Mouse (Mus musculus) CH12.LX (cell line): ENCODE results near the gene Ceacam11. TPM values are rescaled to one million over a fixed set of nuclear protein-coding genes. Genes with fewer than 3 reads are reported as not detected.
"Not testable (repeated sequence)": the region's sequence is repeated elsewhere in the genome, so short reads cannot be mapped to it uniquely, and the experiment has no call there.

Experiments used
- DNase-seq: peaks from one replicate; pipeline ENCODE4 v3.0.0-alpha.2; 2013; ENCODE audit errors: extremely low read depth
- H3K27ac ChIP-seq: 2 replicates; pipeline ENCODE4 v1.5.1; 2012; ENCODE audit warnings: low read depth, mild to moderate bottlenecking, control low read depth, moderate library complexity; ENCODE audit not compliant: insufficient read depth
- H3K27me3 ChIP-seq: replicated peaks from 2 replicates; pipeline ENCODE3; 2012; ENCODE audit warnings: inconsistent platforms
- H3K36me3 ChIP-seq, 2 experiments: replicated peaks in 1 of 2; 2 replicates each; pipeline versions ENCODE3 to v1.6.1; 2012; ENCODE audit warnings: inconsistent platforms in 1 of 2, low read length in 1 of 2, mild to moderate bottlenecking in 1 of 2, mixed read lengths in 1 of 2, moderate library complexity in 1 of 2; ENCODE audit not compliant: control insufficient read depth in 1 of 2, insufficient read depth in 1 of 2
- H3K4me1 ChIP-seq, 2 experiments: 2 replicates each; pipeline ENCODE4 v1.6.1; 2012; ENCODE audit warnings: inconsistent platforms in 1 of 2, moderate library complexity in 1 of 2; ENCODE audit not compliant: insufficient read depth in 2 of 2, control insufficient read depth in 1 of 2
- H3K4me2 ChIP-seq: 2 replicates; pipeline ENCODE4 v1.6.1; 2012; ENCODE audit warnings: low read depth, mild to moderate bottlenecking, control low read depth; ENCODE audit not compliant: poor library complexity, insufficient read depth, severe bottlenecking
- H3K4me3 ChIP-seq, 3 experiments: fragments of 150-350 bp in 1 of 3; sonication (generic) in 1 of 3; replicated peaks in 1 of 3; 2 replicates each; pipeline versions ENCODE3 to v1.5.1; 2011 to 2012; ENCODE audit warnings: low read depth in 2 of 3, low read length in 2 of 3, mild to moderate bottlenecking in 2 of 3, moderate library complexity in 2 of 3, control low read depth in 1 of 3, improper control_type of control experiment in 1 of 3, inconsistent platforms in 1 of 3, mixed read lengths in 1 of 3; ENCODE audit not compliant: poor library complexity in 1 of 3
- H3K79me2 ChIP-seq: replicated peaks from 2 replicates; pipeline ENCODE4 v1.6.1; 2012; ENCODE audit warnings: mild to moderate bottlenecking, moderate library complexity; ENCODE audit not compliant: control insufficient read depth, poor library complexity, insufficient read depth, severe bottlenecking; ENCODE audit errors: extremely low read depth
- H3K9ac ChIP-seq: 2 replicates; pipeline ENCODE4 v1.6.1; 2012; ENCODE audit warnings: low read depth, mild to moderate bottlenecking, control low read depth, moderate library complexity; ENCODE audit not compliant: insufficient read depth
- H3K9me3 ChIP-seq: replicated peaks from 2 replicates; pipeline ENCODE3; 2012; ENCODE audit warnings: low read length, inconsistent platforms, mixed read lengths
- CTCF ChIP-seq, 2 experiments: IDR thresholded peaks in 1 of 2; conservative IDR thresholded peaks in 1 of 2; 2 replicates each; pipeline ENCODE4 v1.5.1; 2011 to 2012; ENCODE audit warnings: low read depth in 2 of 2, low read length in 2 of 2, improper control_type of control experiment in 1 of 2, inconsistent platforms in 1 of 2, mild to moderate bottlenecking in 1 of 2, moderate library complexity in 1 of 2
- E2F4 ChIP-seq: IDR thresholded peaks from 2 replicates; pipeline ENCODE4 v1.6.1; 2011; ENCODE audit warnings: low read depth, low read length, improper control_type of control experiment; ENCODE audit not compliant: insufficient replicate concordance
- ETS1 ChIP-seq: conservative IDR thresholded peaks from 2 replicates; pipeline ENCODE4 v1.6.1; 2012; ENCODE audit warnings: low read depth, mild to moderate bottlenecking, inconsistent platforms, low read length, improper control_type of control experiment, moderate library complexity
- MXI1 ChIP-seq: IDR thresholded peaks from 2 replicates; pipeline ENCODE4 v1.6.1; 2011; ENCODE audit warnings: mild to moderate bottlenecking, low read depth, low read length, improper control_type of control experiment
- NRF1 ChIP-seq: IDR thresholded peaks from 2 replicates; pipeline ENCODE4 v1.6.1; 2014; ENCODE audit warnings: low read depth, mild to moderate bottlenecking, inconsistent platforms, low read length, improper control_type of control experiment, moderate library complexity
- PAX5 ChIP-seq: IDR thresholded peaks from 2 replicates; pipeline ENCODE4 v1.6.1; 2012; ENCODE audit warnings: low read length, inconsistent platforms, mixed read lengths
- POLR2A ChIP-seq: IDR thresholded peaks from 2 replicates; pipeline ENCODE4 v1.6.1; 2011; ENCODE audit warnings: low read depth, mild to moderate bottlenecking, improper control_type of control experiment, low read length
- RAD21 ChIP-seq: IDR thresholded peaks from 2 replicates; pipeline ENCODE4 v1.6.1; 2011; ENCODE audit warnings: low read depth, mild to moderate bottlenecking, low read length, improper control_type of control experiment, moderate library complexity
- RCOR1 ChIP-seq: conservative IDR thresholded peaks from 2 replicates; pipeline ENCODE4 v1.6.1; 2012; ENCODE audit warnings: low read depth, mild to moderate bottlenecking, inconsistent platforms, low read length, improper control_type of control experiment
- SIN3A ChIP-seq: IDR thresholded peaks from 2 replicates; pipeline ENCODE4 v1.6.1; 2012; ENCODE audit warnings: low read length, improper control_type of control experiment, inconsistent platforms
- SMC3 ChIP-seq: IDR thresholded peaks from 2 replicates; pipeline ENCODE4 v1.6.1; 2011; ENCODE audit warnings: low read depth, low read length, improper control_type of control experiment
- ZNF384 ChIP-seq: IDR thresholded peaks from 2 replicates; pipeline ENCODE4 v1.6.1; 2012; ENCODE audit warnings: low read depth, low read length, improper control_type of control experiment, inconsistent platforms
- dilution Hi-C: fragments of 300-500 bp; cut with MboI; formaldehyde crosslinking; loops from 2 replicates; pipeline ENCODE4 v1.14.3; 2020; ENCODE audit warnings: low sequenced_read_pairs; ENCODE audit not compliant: extremely low pct_unique_long_range_greater_than_20kb, extremely low pct_ligation_motif_present
- in situ Hi-C: fragments of 300-500 bp; cut with MboI; formaldehyde crosslinking; loops from 3 replicates; pipeline ENCODE4 v1.14.3; 2019; ENCODE audit warnings: low sequenced_read_pairs, low pct_ligation_motif_present, low pct_unique_long_range_greater_than_20kb, mixed read lengths
- polyA plus RNA-seq: library from polyadenylated mRNA; unstranded; fragments of >175 nt; gene quantifications from 2 replicates; pipeline ENCODE4 v1.2.1, GENCODE M21; 2012; ENCODE audit warnings: low read depth; ENCODE audit not compliant: insufficient read length
- total RNA-seq, 2 experiments: library from RNA; depleted of rRNA; stranded (reverse); fragments of 300-350 nt in 1 of 2; fragments of >200 nt in 1 of 2; gene quantifications; 2 replicates each; pipeline ENCODE4 v1.2.3; 2012 to 2014

Gene Ceacam11
- total RNA-seq (2012; rRNA removed) (not detected in 2 replicates), total RNA-seq (2014; rRNA removed) (not detected in 2 replicates), polyA plus RNA-seq (not detected in 2 replicates)

GRCm38 (mm10) chr7:17971824-17972223, at the start of gene Ceacam11:
Ceacam11 (plus strand) TSS chr7:17972124.
- in situ Hi-C loops, result no loop called here
- Histone ChIP-seq H3K9me3 (no peaks in the 10 kb centered on the region), H3K27ac (no peak within 1 kb of the TSS), H3K79me2 (no peaks in the 10 kb centered on the region), H3K4me1 (no peaks in the 10 kb centered on the region), H3K4me3 (no peak within 1 kb of the TSS)
- DNase-seq, result no peak
- no peak for TF ChIP-seq PAX5
- no peak for TF ChIP-seq RAD21
- no peak for TF ChIP-seq SMC3
- no peak for TF ChIP-seq E2F4
- TF ChIP-seq ETS1, result no peak
- no peak for TF ChIP-seq ZNF384
- no peak for TF ChIP-seq MXI1
- TF ChIP-seq POLR2A, result no peak
- TF ChIP-seq RCOR1, result no peak
- TF ChIP-seq, all 38 proteins: peak for 0
- Histone ChIP-seq H3K27me3 (peaks cover 43% of the 10 kb centered on the region), H3K36me3 (no peaks in the 10 kb centered on the region), H3K9ac (no peak within 1 kb of the TSS), H3K4me2 (no peak within 1 kb of the TSS)
- dilution Hi-C loops, result no loop called here

GRCm38 (mm10) chr7:18001131-18001530, 29.2 kb downstream of the Ceacam11 start:
- H3K79me2 ChIP-seq, in situ Hi-C loops, DNase-seq: not testable (repeated sequence)

DNA sequence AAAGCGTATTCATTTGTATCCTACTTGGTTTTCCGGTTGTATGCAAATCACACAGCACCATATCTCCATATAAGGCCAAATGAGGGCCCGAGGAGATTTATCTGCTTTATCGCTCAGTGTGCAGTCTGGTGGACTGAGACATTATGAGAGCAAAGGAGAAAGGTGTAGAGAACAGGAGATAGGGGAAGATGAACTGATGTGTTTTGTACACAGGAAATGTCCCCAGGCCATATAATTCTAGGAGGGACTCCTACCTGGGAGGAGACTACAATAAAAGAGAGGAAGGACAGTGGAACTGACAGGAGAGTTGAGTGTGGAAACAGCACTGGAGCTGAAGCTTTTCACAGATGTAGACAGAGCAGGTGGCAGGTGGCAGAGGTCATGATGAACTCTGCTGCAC, 37.7 kb downstream of the Ceacam11 start, which contains the start of gene Ceacam13:
TSS of gene Ceacam13 (plus strand) at position 301 of the 400 bp plus-strand sequence.
- dilution Hi-C loops, result no loop called here

More at GRCm38 (mm10) chr7:18001131-18001530, 29.2 kb downstream of the Ceacam11 start:
- H3K9me3 ChIP-seq, H3K27me3 ChIP-seq, H3K4me1 ChIP-seq, H3K27ac ChIP-seq, H3K4me2 ChIP-seq, H3K36me3 ChIP-seq, H3K9ac ChIP-seq, H3K4me3 ChIP-seq, dilution Hi-C loops: not testable (repeated sequence)

More for the DNA sequence above, 37.7 kb downstream of the Ceacam11 start, which contains the start of gene Ceacam13:
- no peak within 1 kb of the TSS for H3K4me3 ChIP-seq
- TF ChIP-seq CTCF (conservative IDR thresholded peaks at IDR 0.05 in 1 of 2, IDR thresholded peaks at IDR 0.05 in 1 of 2; ENCODE audit: low read depth in 2 of 2, low read length in 2 of 2), result no peak
- TF ChIP-seq NRF1, result no peak
- TF ChIP-seq RCOR1, result no peak
- no peak for TF ChIP-seq SIN3A
- TF ChIP-seq, all 38 proteins: peak for 0
- no peak for DNase-seq
- in situ Hi-C loops, result no loop called here
- H3K4me2 ChIP-seq, result no peak within 1 kb of the TSS
- H3K4me1 ChIP-seq, result no peaks in the 10 kb centered on the region
- H3K9me3 ChIP-seq, result no peaks in the 10 kb centered on the region
- H3K79me2 ChIP-seq, result no peaks in the 10 kb centered on the region
- H3K9ac ChIP-seq, result no peak within 1 kb of the TSS
- no peak within 1 kb of the TSS for H3K27ac ChIP-seq
- no peaks in the 10 kb centered on the region for H3K36me3 ChIP-seq
- H3K27me3 ChIP-seq, result peaks cover 30% of the 10 kb centered on the region

Other genes with a start within 250 kb of the Ceacam11 start
- gene Ceacam14, start 159.5 kb upstream of the Ceacam11 start, total RNA-seq (2012; rRNA removed), result not detected in 2 replicates
- not detected in 2 replicates for gene Ceacam14, start 159.5 kb upstream of the Ceacam11 start, total RNA-seq (2014; rRNA removed)
- gene Ceacam14, start 159.5 kb upstream of the Ceacam11 start, polyA plus RNA-seq, result not detected in 2 replicates
- gene Gm5155, start 100.4 kb upstream of the Ceacam11 start, total RNA-seq (2012; rRNA removed), result not detected in 2 replicates
- gene Gm5155, start 100.4 kb upstream of the Ceacam11 start, total RNA-seq (2014; rRNA removed), result not detected in 2 replicates
- not detected in 2 replicates for gene Gm5155, start 100.4 kb upstream of the Ceacam11 start, polyA plus RNA-seq
- not detected in 2 replicates for gene Ceacam13, start 37.8 kb downstream of the Ceacam11 start, total RNA-seq (2012; rRNA removed)
- gene Ceacam13, start 37.8 kb downstream of the Ceacam11 start, total RNA-seq (2014; rRNA removed), result not detected in 2 replicates
- gene Ceacam13, start 37.8 kb downstream of the Ceacam11 start, polyA plus RNA-seq, result not detected in 2 replicates
- gene Ceacam12, start 93.8 kb downstream of the Ceacam11 start, total RNA-seq (2012; rRNA removed), result not detected in 2 replicates
- gene Ceacam12, start 93.8 kb downstream of the Ceacam11 start, total RNA-seq (2014; rRNA removed), result not detected in 2 replicates
- gene Ceacam12, start 93.8 kb downstream of the Ceacam11 start, polyA plus RNA-seq, result not detected in 2 replicates
- not detected in 2 replicates for gene Igfl3, start 204.4 kb downstream of the Ceacam11 start, total RNA-seq (2012; rRNA removed)
- not detected in 2 replicates for gene Igfl3, start 204.4 kb downstream of the Ceacam11 start, total RNA-seq (2014; rRNA removed)
- gene Igfl3, start 204.4 kb downstream of the Ceacam11 start, polyA plus RNA-seq, result not detected in 2 replicates